Mouse (Mus musculus) lung, embryonic 14.5 days (tissue): ENCODE data around the gene Slc6a9. TPM values are rescaled to one million over a fixed set of nuclear protein-coding genes. Genes with fewer than 3 reads are reported as not detected.
A peak's percentile ranks its signal among the peaks of the same experiment; 100 is the strongest.

Source experiments
- ATAC-seq: fragments of 200-750 bp; cut with Nextera tagmentation; 2 replicates; pipeline ENCODE4 v1.8.0; 2017; ENCODE audit warnings: mild to moderate bottlenecking, moderate TSS enrichment, moderate library complexity; ENCODE audit not compliant: insufficient read depth
- DNase-seq: peaks from one replicate; pipeline ENCODE4 v3.0.0-alpha.2; 2015
- H3K27ac ChIP-seq: fragments of 300-500 bp; sonication (generic); 2 replicates; pipeline ENCODE4 v1.5.1; 2014; ENCODE audit warnings: low read depth, mild to moderate bottlenecking, moderate library complexity
- H3K27me3 ChIP-seq: fragments of 300-500 bp; sonication (generic); 2 replicates; pipeline ENCODE4 v1.6.1; 2014; ENCODE audit warnings: low read length, control low read depth; ENCODE audit not compliant: insufficient read depth
- H3K36me3 ChIP-seq: fragments of 300-500 bp; sonication (generic); 2 replicates; pipeline ENCODE4 v1.6.1; 2014; ENCODE audit warnings: control low read depth; ENCODE audit not compliant: insufficient read depth
- H3K4me1 ChIP-seq: fragments of 300-500 bp; sonication (generic); 2 replicates; pipeline ENCODE4 v1.6.1; 2014; ENCODE audit warnings: antibody characterized with exemption, control low read depth; ENCODE audit not compliant: insufficient read depth
- H3K4me2 ChIP-seq: fragments of 300-500 bp; sonication (generic); 2 replicates; pipeline ENCODE4 v1.6.1; 2014; ENCODE audit warnings: mild to moderate bottlenecking
- H3K4me3 ChIP-seq: fragments of 300-500 bp; sonication (generic); 2 replicates; pipeline ENCODE4 v1.5.1; 2014; ENCODE audit warnings: low read depth, low read length
- H3K9ac ChIP-seq: fragments of 300-500 bp; sonication (generic); 2 replicates; pipeline ENCODE4 v1.6.1; 2014
- H3K9me3 ChIP-seq: fragments of 300-500 bp; sonication (generic); 2 replicates; pipeline ENCODE4 v1.6.1; 2016; ENCODE audit warnings: low read depth, low read length, control low read depth
- CTCF ChIP-seq: IDR thresholded peaks from 2 replicates; pipeline ENCODE4 v1.5.1; 2016; ENCODE audit warnings: antibody characterized with exemption, low read depth
- WGBS: fragments of 180-500 bp; shearing (Covaris S2); extraction: QIAGEN DNeasy Blood & Tissue Kit; methylation state at CpG from one replicate; pipeline ENCODE4 v1.1.7; 2014; 5-methylcytosine and 5-hydroxymethylcytosine counted together
- polyA plus RNA-seq: library from polyadenylated mRNA; unstranded; fragments of >200 nt; fragmentation: Nextera tagmentation; extraction: Ambion mirVana; gene quantifications from 2 replicates; pipeline ENCODE4 v1.2.1, GENCODE M21; 2014

Slc6a9 gene
- polyA plus RNA-seq, 1 experiment from 2014 or later = 9.7 TPM

- 81% methylated on average over 5 of the region's 5 CpGs for WGBS
- H3K36me3 ChIP-seq = no peaks in the 10 kb centered on the region
- H3K9me3 ChIP-seq = no peaks in the 10 kb centered on the region
- H3K27me3 ChIP-seq = no peaks in the 10 kb centered on the region
- H3K27ac ChIP-seq = no peak overlapping the region; the same call in 1 of the 2 replicates
- DNase-seq (no peak), ATAC-seq (no peak)
- no peak for TF ChIP-seq CTCF
- H3K4me2 ChIP-seq = no peak overlapping the region
- peaks cover 9% of the 10 kb centered on the region; the same call in 1 of the 2 replicates for H3K4me1 ChIP-seq
- no peak overlapping the region for H3K9ac ChIP-seq
- no peak overlapping the region for H3K4me3 ChIP-seq
These were observed 84.5 kb downstream of the Slc6a9 start for GRCm38 (mm10) chr4:117918762-117919161.

DNA sequence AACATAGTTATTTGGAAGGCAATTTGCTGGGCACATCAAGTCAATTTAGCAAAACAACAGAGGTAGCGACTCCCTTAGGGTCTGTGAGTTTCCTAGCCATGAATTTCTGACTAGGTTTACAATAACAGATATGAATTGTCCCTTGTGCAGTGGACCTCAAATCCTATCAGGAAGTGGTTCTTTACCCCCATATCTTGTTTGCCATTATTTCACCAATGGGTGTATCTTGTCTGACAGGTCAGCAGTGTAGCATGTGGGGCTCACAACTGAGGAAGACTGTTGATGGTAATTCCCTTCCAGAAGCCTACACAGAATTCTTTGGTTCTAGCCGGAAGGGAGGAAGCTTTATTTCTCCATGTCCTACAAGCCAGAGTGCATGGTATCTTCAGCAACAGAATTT lies 87.1 kb downstream of the Slc6a9 start:
- DNase-seq (no peak), ATAC-seq (no peak)
- Histone ChIP-seq H3K4me3 (no peak overlapping the region), H3K36me3 (no peaks in the 10 kb centered on the region), H3K27ac (no peak overlapping the region), H3K9ac (no peak overlapping the region), H3K9me3 (no peaks in the 10 kb centered on the region), H3K4me2 (no peak overlapping the region), H3K4me1 (peaks cover 2% of the 10 kb centered on the region; the same call in 1 of the 2 replicates), H3K27me3 (peaks cover 9% of the 10 kb centered on the region)
- WGBS = 87% methylated on average over 2 of the region's 2 CpGs
- TF ChIP-seq CTCF = no peak

DNA sequence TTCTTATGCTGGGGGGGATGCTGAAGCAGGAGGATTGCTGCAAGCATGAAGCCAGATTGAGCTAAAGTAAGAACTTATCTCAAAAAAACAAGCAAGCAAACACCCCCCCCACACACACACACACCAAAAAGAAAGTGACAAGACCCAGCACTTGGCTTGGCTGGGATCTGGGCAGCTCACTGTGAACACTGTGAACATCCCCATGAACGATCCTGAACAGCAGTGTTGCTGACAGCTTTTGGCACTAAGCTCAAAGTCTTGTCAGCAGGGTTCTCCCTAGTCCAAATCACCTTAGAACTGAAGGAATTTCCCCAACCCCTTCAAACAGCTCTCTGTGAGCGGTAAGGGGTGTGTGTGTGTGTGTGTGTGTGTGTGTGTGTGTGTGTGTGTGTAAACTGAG lies 89.1 kb downstream of the Slc6a9 start:
- no peak for TF ChIP-seq CTCF
- H3K4me3 ChIP-seq = no peak overlapping the region
- H3K4me1 ChIP-seq = peaks cover 11% of the 10 kb centered on the region
- 0 out of 2 replicates have a peak, but pooled peaks have one; percentile 22 for ATAC-seq
- DNase-seq = peak; percentile 69
- H3K9me3 ChIP-seq = no peaks in the 10 kb centered on the region
- peaks cover 29% of the 10 kb centered on the region for H3K27me3 ChIP-seq
- no peak overlapping the region for H3K4me2 ChIP-seq
- 13% methylated on average over 2 of the region's 2 CpGs for WGBS
- no peaks in the 10 kb centered on the region for H3K36me3 ChIP-seq
- no peak overlapping the region for H3K27ac ChIP-seq
- no peak overlapping the region for H3K9ac ChIP-seq

Other genes starting within 250 kb of the Slc6a9 start
- 64.5 and 65.4 TPM in 2 replicates for gene Dmap1, start 152.2 kb upstream of the Slc6a9 start, polyA plus RNA-seq
- gene Gm12845, start 110.1 kb upstream of the Slc6a9 start, polyA plus RNA-seq = not detected in 2 replicates
- not detected in 2 replicates for gene Klf17, start 68.9 kb upstream of the Slc6a9 start, polyA plus RNA-seq
- 1.0 and 1.3 TPM in 2 replicates for gene Ccdc24, start 38.1 kb downstream of the Slc6a9 start, polyA plus RNA-seq
- gene B4galt2, start 49.0 kb downstream of the Slc6a9 start, polyA plus RNA-seq = 27.6 and 31.8 TPM in 2 replicates
- gene Atp6v0b, start 52.8 kb downstream of the Slc6a9 start, polyA plus RNA-seq = 139 and 150 TPM in 2 replicates
- gene Dph2, start 57.5 kb downstream of the Slc6a9 start, polyA plus RNA-seq = 21.4 and 21.7 TPM in 2 replicates
- 39.2 and 44.2 TPM in 2 replicates for gene Ipo13, start 80.5 kb downstream of the Slc6a9 start, polyA plus RNA-seq
- gene Artn, start 95.3 kb downstream of the Slc6a9 start, polyA plus RNA-seq = 2.5 and 3.3 TPM in 2 replicates